Mouse (Mus musculus) olfactory bulb, adult 2 months (tissue): ENCODE data around the gene Map7d3. TPM values are rescaled to one million over a fixed set of nuclear protein-coding genes. Genes with fewer than 3 reads are reported as not detected.

Experiments used
- H3K27ac ChIP-seq: fragments of 200-500 bp; 2 replicates; pipeline ENCODE4 v1.5.1; 2012; ENCODE audit warnings: low read depth, low read length; ENCODE audit not compliant: insufficient read depth
- H3K4me1 ChIP-seq: fragments of 200-500 bp; 2 replicates; pipeline ENCODE4 v1.6.1; 2012; ENCODE audit warnings: low read length; ENCODE audit not compliant: control insufficient read depth, insufficient read depth
- H3K4me3 ChIP-seq: fragments of 200-500 bp; 2 replicates; pipeline ENCODE4 v1.5.1; 2012; ENCODE audit warnings: mild to moderate bottlenecking, low read depth, low read length, moderate library complexity; ENCODE audit not compliant: insufficient read depth
- CTCF ChIP-seq: fragments of 200-500 bp; IDR thresholded peaks from 2 replicates; pipeline ENCODE4 v1.5.1; 2012; ENCODE audit warnings: low read depth, mild to moderate bottlenecking, low read length, moderate library complexity; ENCODE audit not compliant: insufficient read depth
- POLR2A ChIP-seq: fragments of 200-500 bp; IDR thresholded peaks from 2 replicates; pipeline ENCODE4 v1.6.1; 2012; ENCODE audit warnings: mild to moderate bottlenecking, low read depth, low read length, moderate library complexity; ENCODE audit not compliant: insufficient read depth
- WGBS: fragments of 180-500 bp; shearing (Covaris S2); methylation state at CpG from one replicate; pipeline ENCODE4 v1.1.7; 2018; 5-methylcytosine and 5-hydroxymethylcytosine counted together
- polyA plus RNA-seq: library from polyadenylated mRNA; stranded (reverse); fragments of >200 nt; gene quantifications from 2 replicates; pipeline ENCODE4 v1.2.4, GENCODE M21; 2012; ENCODE audit warnings: low replicate concordance; ENCODE audit not compliant: missing spikeins, insufficient read depth, insufficient read length

The Map7d3 gene
- polyA plus RNA-seq, 1 experiment: not detected

- no peak overlapping the region for H3K4me3 ChIP-seq
- whole genome bisulfite sequencing: 59% methylated on average over 6 of the region's 6 CpGs
- peaks cover 2% of the 10 kb centered on the region; the same call in 1 of the 2 replicates for H3K4me1 ChIP-seq
- TF ChIP-seq POLR2A: no peak
- TF ChIP-seq CTCF: no peak
- H3K27ac ChIP-seq: no peak overlapping the region
Measured at GRCm38 (mm10) chrX:56752144-56752543, 70.0 kb downstream of the Map7d3 start.

- H3K27ac ChIP-seq: no peak overlapping the region
- TF ChIP-seq CTCF (no peak), POLR2A (no peak)
- whole genome bisulfite sequencing: 44% methylated on average over 4 of the region's 4 CpGs
Measured at GRCm38 (mm10) chrX:56751536-56751935, 70.6 kb downstream of the Map7d3 start.

More at GRCm38 (mm10) chrX:56751536-56751935, 70.6 kb downstream of the Map7d3 start:
- Histone ChIP-seq H3K4me1 (peaks cover 2% of the 10 kb centered on the region; the same call in 1 of the 2 replicates), H3K4me3 (no peak overlapping the region)

Other genes with a start within 250 kb of the Map7d3 start
- gene Mmgt1, start 224.3 kb downstream of the Map7d3 start, polyA plus RNA-seq: not detected in 2 replicates
- gene Slc9a6, start 212.6 kb downstream of the Map7d3 start, polyA plus RNA-seq: 368 TPM in 1 of 2 replicates, not detected in the other
- gene Fhl1, start 90.5 kb downstream of the Map7d3 start, polyA plus RNA-seq: not detected in 2 replicates
- gene Adgrg4, start 47.8 kb upstream of the Map7d3 start, polyA plus RNA-seq: not detected in 2 replicates
- not detected in 2 replicates for gene Brs3, start 220.7 kb upstream of the Map7d3 start, polyA plus RNA-seq
- gene Htatsf1, start 231.3 kb upstream of the Map7d3 start, polyA plus RNA-seq: not detected in 2 replicates